Mouse (Mus musculus) mouse trophoblast stem cell (cell line): ENCODE measurements around the gene Grasp.

Experiments used
- in situ Hi-C, 2 experiments: fragments of 300-500 bp; cut with MseI, MboI; formaldehyde crosslinking; loops; 2 replicates in 1 of 2; 3 replicates in 1 of 2; pipeline ENCODE4 v1.15.1; 2025

Gene Grasp

GRCm38 (mm10) chr15:101224006-101224906 lies at the start of gene Grasp:
TSS of gene Grasp (plus strand) at chr15:101224188.
- in situ Hi-C loops = no loop called here

DNA sequence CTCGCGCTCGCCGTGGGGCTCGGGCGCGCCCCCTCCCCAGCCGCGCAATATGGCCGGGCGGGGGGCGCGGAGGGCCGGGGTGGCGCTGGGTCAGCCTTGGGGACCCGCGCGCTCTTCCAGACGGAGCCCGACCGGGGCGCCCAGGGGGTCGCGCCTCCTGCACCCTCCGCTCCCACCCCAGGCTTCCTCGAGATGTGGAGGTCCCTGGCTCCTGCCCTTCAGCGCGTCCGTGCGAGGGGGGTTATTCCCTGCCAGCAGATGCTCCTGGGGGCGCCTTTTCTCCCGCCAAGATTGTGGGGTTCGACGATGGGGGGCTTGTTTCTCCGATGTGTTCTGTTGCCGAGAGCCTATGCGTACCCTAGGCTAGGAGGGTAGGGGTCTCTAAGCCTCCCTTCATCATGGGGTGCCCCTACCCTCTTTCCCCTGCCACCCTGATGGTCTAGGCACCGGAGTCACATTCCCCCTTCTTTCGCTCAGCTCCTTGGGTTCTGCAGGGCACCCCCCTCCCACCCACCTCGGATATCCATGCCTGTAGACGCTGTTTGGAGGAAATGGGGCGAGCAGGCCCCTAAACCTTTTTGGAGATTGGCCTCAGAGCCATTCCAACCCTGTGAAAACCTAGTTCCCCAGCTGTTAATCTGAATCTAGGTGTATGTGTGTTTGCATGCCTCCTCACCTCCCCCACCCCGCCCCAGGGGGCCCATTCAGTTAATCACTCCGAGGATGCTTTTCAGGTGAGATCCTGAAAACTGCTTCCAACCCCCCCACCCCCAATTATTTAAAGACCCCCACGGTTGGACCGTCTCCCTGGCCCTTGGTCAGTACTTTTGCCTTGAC lies 49.5 kb upstream of the Grasp start:
- in situ Hi-C loops = no loop called here

DNA sequence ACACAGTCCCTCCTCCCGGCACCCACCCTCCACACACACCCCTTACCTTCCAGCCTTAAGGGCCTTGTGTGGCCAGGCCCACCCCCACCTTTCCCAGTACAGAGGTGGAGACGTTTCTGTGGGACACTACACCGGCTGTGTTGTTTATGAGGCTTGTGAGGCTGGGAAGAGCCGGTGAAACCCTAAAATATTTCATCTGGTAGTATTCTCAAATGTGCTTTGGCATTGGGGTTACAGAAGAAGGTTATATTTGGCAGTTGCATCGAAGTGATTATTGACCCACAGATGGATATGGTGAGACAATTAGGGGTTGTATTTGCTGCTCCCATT lies 48.9 kb upstream of the Grasp start:
- in situ Hi-C loops = no loop called here

DNA sequence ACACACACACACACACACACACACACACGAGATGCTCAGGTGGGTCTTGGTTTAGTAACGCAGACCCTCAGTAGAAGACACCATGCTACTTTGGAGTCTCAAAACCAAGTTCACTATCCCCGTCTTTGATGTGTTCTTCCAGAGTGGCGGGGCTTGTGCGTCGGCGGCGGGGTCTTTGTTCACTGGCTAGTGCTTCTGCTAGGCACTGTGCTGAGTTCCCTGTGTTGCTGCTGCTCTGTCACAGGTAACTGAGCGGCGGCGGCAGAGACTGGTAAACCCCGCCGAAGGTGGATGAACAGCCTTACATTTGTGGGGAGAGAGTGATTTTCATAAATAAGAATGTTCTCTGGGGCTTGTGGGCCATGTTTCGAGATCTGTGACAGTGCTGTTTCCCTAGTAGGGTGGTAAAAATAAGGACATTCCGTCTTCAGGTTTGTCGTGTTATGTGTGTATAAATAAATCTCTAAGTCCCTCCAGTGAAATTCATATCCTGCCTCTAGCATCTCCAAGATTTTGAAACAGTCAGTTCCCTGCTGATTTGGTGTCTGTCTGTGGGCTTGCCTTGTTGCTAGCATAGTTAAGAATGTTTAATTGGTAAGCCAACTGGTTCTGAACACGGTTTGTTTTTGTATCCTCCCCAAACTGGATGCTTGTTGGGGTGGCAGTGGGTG lies 48.2 kb upstream of the Grasp start:
- in situ Hi-C loops = no loop called here

DNA sequence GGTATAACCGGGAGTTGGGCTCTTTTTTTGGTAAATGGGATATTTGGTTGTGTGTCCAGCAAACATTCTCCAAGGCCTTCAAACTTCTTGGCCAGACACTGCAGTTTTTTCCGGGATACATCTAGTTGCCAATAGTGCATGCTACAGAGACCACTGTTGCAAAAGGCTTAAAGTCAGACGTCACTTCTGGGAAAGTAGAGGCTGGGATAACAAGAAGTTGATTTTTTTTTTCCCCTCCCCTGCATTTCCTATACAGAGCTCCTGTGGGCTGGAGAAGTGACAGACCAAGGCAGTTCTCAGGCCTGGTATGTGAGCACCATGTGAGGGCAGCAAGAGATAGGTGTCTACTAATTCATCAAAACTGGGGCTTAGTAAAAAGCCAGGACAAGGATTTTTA lies 47.7 kb upstream of the Grasp start:
- in situ Hi-C loops = no loop called here

GRCm38 (mm10) chr15:101176795-101177691 lies 46.9 kb upstream of the Grasp start:
- in situ Hi-C loops = no loop called here

DNA sequence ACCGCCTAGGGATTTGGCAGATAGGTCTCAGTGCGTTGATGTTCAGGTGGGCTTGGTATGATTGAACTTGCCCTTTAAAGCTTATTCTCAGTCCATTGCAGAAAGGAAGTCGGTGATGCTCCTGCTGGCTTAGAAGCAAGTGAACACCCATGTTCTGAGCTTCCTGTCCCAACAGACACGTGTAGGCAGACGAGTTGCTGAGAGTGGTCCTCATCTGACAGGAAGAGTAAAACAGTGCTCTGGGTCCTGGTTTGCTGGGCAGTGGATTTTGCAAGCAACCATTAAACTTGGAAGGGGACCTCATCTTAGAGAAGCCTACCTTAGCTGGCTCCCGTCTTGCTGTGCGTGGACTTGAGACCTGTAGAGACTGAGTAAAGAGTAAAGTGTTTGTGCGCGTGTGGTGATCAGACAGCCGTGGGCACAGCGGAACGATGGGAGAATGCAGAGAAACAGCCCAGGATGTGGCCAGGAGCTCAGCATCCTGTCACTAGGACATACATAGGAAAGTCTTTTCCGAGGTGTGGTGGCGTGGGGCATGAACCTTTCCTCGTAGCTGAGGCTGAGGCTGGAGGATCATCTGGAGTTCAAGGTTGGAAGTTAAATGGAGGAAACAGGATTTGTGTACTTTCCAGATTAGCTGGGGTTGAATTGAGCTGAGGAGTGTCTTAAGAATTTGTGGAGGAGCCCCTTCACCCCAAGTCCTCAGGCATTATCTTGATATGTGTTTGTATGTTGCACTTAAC lies 43.5 kb upstream of the Grasp start:
- in situ Hi-C loops = no loop called here

DNA sequence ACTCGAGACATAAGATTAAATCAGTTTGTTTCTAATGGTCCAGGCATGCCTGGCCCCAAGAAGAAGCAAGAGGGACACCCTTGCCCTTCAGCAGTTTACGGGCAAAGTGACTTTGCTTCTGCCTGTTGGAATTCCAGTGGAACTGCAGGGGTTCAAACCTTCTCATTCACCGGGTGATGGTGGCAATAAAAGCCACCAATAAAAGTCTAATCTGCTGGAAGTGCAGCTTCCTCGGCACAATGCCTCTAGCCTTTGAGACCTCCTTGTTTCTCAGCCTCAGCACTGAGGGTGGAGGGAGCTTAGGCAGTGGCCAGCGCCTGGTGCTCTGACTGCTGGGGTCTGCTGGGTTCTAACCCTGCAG lies 42.9 kb upstream of the Grasp start:
- in situ Hi-C loops = no loop called here

GRCm38 (mm10) chr15:101181500-101181899 lies 42.5 kb upstream of the Grasp start:
- in situ Hi-C loops = no loop called here

DNA sequence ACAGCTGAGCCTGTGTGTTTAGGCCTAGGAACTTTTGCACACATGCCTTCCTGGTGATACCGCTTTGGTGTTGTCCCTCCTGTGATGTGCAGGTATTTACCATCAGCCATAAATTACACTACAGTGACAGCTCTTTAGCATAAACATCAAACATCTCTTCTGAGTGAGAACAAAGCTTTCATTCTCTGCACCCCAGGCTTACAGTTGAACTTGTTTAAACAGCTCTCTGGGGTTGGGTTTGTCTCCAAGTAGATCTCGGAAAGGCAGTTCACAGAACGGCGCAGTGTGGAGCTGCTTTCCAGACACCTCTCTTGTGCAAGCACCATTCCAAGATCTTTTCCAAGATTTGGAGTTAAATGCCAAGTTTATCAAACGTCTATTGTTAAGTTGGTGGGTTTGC lies 41.3 kb upstream of the Grasp start:
- in situ Hi-C loops = no loop called here

- in situ Hi-C loops = no loop called here
These were observed 39.7 kb upstream of the Grasp start for GRCm38 (mm10) chr15:101184300-101184699.

- in situ Hi-C loops = no loop called here
These were observed 38.4 kb upstream of the Grasp start for GRCm38 (mm10) chr15:101185549-101185948.

- in situ Hi-C loops = no loop called here
These were observed 36.1 kb upstream of the Grasp start for GRCm38 (mm10) chr15:101187907-101188306.

DNA sequence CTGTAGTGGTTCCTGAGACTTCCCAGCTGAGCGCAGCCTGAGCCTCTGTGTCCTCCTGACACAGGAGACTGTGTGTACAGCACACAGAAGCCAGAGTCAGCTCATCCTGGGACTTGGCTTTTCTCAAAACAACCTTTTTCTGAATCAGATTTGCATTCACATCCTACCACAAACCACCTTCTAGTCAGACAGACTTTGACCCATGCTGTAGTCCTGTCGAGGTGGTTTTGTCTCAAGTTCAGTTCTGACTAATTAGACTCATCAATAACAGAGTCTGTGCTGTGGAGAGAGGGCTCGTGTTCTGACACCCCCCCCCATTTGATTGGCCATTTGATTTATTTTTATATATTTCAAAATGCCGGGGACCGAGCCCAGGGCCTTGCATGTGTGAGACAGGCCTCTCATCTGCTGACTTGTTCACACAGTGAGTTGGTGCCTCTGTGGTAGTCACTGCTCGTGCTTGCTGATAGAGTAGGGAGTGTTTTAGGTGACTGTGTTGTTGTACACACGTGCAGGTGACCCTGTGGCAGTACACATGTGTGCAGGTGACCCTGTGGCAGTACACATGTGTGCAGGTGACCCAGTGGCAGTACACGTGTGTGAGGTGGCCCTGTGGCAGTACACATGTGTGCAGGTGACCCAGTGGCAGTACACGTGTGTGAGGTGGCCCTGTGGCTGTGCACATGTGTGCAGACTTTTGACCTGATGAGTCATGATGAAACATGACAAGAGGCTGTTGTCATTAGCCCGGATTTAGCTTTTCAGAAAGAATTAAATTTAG lies 33.8 kb upstream of the Grasp start:
- in situ Hi-C loops = no loop called here

DNA sequence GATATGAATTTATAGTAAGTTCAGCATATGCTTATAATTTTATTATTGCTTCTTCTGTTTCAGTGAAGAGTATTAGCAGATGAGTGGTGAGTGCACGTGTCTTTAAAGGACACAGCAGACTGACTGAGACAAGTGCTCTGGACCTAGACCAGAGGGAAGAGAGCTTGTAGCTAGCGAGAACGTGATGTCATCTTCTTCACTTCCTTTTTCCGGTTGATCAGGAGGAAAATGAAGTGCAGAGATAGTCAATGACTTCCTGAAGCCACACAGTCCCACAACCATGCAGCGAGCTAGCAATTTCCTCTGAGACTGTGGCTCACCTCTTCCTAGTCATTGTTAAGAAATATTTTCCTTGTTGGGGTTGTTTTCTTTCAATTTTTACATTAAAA lies 33.2 kb upstream of the Grasp start:
- in situ Hi-C loops = no loop called here

- in situ Hi-C loops = no loop called here
These were observed 32.3 kb upstream of the Grasp start for GRCm38 (mm10) chr15:101191459-101192259.

- in situ Hi-C loops = no loop called here
These were observed 31.7 kb upstream of the Grasp start for GRCm38 (mm10) chr15:101192260-101192640.

- in situ Hi-C loops = no loop called here
These were observed 31.3 kb upstream of the Grasp start for GRCm38 (mm10) chr15:101192651-101193050.

DNA sequence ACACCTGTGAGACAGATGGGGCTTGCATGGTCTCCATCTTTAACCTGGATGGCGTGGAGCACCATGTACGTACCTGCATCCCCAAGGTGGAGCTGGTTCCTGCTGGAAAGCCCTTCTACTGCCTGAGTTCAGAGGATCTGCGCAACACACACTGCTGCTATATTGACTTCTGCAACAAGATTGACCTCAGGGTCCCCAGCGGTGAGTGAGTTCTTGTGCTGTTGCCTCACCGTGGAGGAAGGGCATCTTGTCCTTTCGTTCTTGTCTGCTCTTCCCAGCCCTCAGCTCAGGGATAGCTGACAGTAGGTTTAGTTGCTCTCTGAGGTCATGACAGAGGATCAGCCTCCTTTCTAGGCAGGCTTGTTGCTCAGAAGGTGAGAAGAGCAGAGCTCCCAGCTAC lies 30.0 kb upstream of the Grasp start:
- in situ Hi-C loops = no loop called here
